Mouse (Mus musculus): Measurements from ENCODE around the gene Kif24.

The Kif24 gene

GRCm38 (mm10) chr4:41349199-41349591 lies 115.5 kb downstream of the Kif24 start:
- in situ Hi-C loops (cut with MseI, MboI), result no loop called here

GRCm38 (mm10) chr4:41348584-41349198 lies 116.0 kb downstream of the Kif24 start, which contains the start of gene Ubap1:
TSS of gene Ubap1 (plus strand) at chr4:41348996.
- in situ Hi-C loops (cut with MseI, MboI), result no loop called here

- in situ Hi-C loops (cut with MseI, MboI), result no loop called here
Observed at GRCm38 (mm10) chr4:41347839-41348238, 116.8 kb downstream of the Kif24 start.

GRCm38 (mm10) chr4:41346011-41346410 lies 118.7 kb downstream of the Kif24 start:
- in situ Hi-C loops (cut with MseI, MboI), result no loop called here

- in situ Hi-C loops (cut with MseI, MboI), result no loop called here
Observed at GRCm38 (mm10) chr4:41340912-41341550, 123.7 kb downstream of the Kif24 start.

Measured in mouse trophoblast stem cell (cell line).